Mouse (Mus musculus) heart, adult 2 months (tissue): Measurements from ENCODE around the gene Snx1. TPM values are rescaled to one million over a fixed set of nuclear protein-coding genes. Genes with fewer than 3 reads are reported as not detected.
A peak's percentile ranks its signal among the peaks of the same experiment; 100 is the strongest.

Experiments used
- DNase-seq, 2 experiments: peaks; one replicate each; pipeline ENCODE4 v3.0.0; 2021
- H3K27ac ChIP-seq: fragments of 200-600 bp; 2 replicates; pipeline ENCODE4 v1.8.1; 2022
- H3K27me3 ChIP-seq: fragments of 200-500 bp; 2 replicates; pipeline ENCODE4 v1.6.1; 2012; ENCODE audit warnings: mild to moderate bottlenecking, low read length, inconsistent platforms, mixed read lengths; ENCODE audit not compliant: control insufficient read depth, insufficient read depth
- H3K36me3 ChIP-seq: fragments of 200-500 bp; 2 replicates; pipeline ENCODE4 v1.6.1; 2012; ENCODE audit warnings: low read length, inconsistent platforms; ENCODE audit not compliant: control insufficient read depth, insufficient read depth
- H3K4me1 ChIP-seq: fragments of 200-500 bp; 2 replicates; pipeline ENCODE4 v1.6.1; 2011; ENCODE audit warnings: low read length; ENCODE audit not compliant: control insufficient read depth, insufficient read depth
- H3K4me3 ChIP-seq: fragments of 200-600 bp; 2 replicates; pipeline ENCODE4 v1.8.1; 2022
- H3K79me2 ChIP-seq: fragments of 200-500 bp; replicated peaks from 2 replicates; pipeline ENCODE4 v1.6.1; 2012; ENCODE audit warnings: mild to moderate bottlenecking, inconsistent platforms, low read length, moderate library complexity, mixed read lengths; ENCODE audit not compliant: control insufficient read depth, insufficient read depth
- H3K9ac ChIP-seq: fragments of 200-500 bp; 2 replicates; pipeline ENCODE4 v1.6.1; 2012; ENCODE audit warnings: low read depth, mild to moderate bottlenecking, control low read depth, inconsistent platforms, low read length, mixed read lengths
- CTCF ChIP-seq: fragments of 200-600 bp; IDR thresholded peaks from 2 replicates; pipeline ENCODE4 v1.8.1; 2022; ENCODE audit warnings: antibody characterized with exemption, mild to moderate bottlenecking, moderate library complexity
- EP300 ChIP-seq: fragments of 200-500 bp; IDR thresholded peaks from 2 replicates; pipeline ENCODE4 v1.6.1; 2011; ENCODE audit warnings: low read depth, low read length, control low read depth; ENCODE audit not compliant: insufficient read depth
- POLR2A ChIP-seq: fragments of 200-500 bp; IDR thresholded peaks from 2 replicates; pipeline ENCODE4 v1.6.1; 2011; ENCODE audit warnings: mild to moderate bottlenecking, low read depth, low read length, control low read depth; ENCODE audit not compliant: insufficient read depth
- WGBS: fragments of 180-500 bp; shearing (Covaris S2); methylation state at CpG from one replicate; pipeline ENCODE4 v1.1.7; 2018; 5-methylcytosine and 5-hydroxymethylcytosine counted together
- intact Hi-C: fragments of 180-260 bp; cut with DNase I; formaldehyde crosslinking; loops from one replicate; pipeline ENCODE4 v1.15.1; 2025
- polyA plus RNA-seq: library from polyadenylated mRNA; depleted of rRNA; stranded (reverse); fragments of >200 nt; gene quantifications from 2 replicates; pipeline ENCODE4 v1.2.3, GENCODE M21; 2012
- total RNA-seq, 2 experiments: library from RNA; stranded (reverse); gene quantifications; 2 replicates each; pipeline ENCODE4 v1.2.3; 2021

Snx1 gene
- total and polyA plus RNA-seq, 3 experiments, result 19.2 to 27.6 (median 24.8) TPM

DNA sequence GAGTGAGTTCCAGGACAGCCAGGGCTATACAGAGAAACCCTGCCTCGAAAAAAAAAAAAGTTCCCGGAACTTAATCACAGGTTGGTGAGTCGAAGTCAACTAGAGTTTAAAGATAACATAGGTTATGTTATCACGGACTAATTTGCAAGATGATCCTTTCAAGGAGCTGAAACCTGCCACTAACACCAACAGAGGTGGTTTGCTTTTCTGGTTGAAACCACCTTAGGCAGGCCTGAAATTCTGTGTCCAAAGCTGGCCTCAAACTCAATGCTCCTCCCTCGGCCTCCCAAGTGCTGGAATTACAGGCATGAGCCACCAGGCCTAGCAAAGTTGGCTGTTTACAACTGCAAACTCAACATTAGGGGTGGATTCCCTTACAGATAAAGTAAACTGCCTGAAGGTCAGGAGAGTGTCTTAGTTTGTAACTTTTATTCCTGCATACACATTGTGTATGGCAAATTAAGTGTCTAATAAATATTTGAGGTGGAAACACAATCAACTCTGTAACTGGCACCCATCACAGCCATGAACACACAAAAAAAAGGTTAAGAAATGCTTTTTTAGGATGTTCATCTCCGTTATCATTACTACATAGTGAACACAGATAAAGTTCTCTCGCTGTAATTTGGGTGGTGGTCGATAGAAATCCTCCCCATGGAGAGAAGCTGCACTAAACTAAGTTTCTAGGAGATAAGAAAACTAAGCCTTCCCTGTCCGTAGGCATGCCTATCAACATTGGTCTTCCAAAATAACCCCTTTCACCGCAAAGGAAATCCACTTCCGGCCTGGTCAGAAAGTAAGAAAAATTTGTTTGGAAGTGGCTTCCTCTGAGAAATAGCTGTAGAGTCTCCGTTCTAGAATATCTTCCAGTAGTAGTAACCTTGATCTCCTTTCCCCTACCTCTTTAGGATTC, 588 bp downstream of the Snx1 start:
- 29% methylated on average over 12 of the region's 12 CpGs for WGBS
- intact Hi-C loops, result loop anchor here (2.0 kb wide), 2 partner anchors 65 to 467 kb away; partner anchors contain the start of genes Ppib and Usp3
- H3K27me3 ChIP-seq, result no peaks in the 10 kb centered on the region
- H3K36me3 ChIP-seq, result peaks cover 3% of the 10 kb centered on the region
- H3K79me2 ChIP-seq, result no peaks in the 10 kb centered on the region
- DNase-seq, result no peak
- TF ChIP-seq CTCF (no peak), EP300 (no peak), POLR2A (no peak)
- H3K27ac ChIP-seq, result peak overlapping the region; percentile 85
- peaks cover 4% of the 10 kb centered on the region for H3K4me1 ChIP-seq
- peak overlapping the region; percentile 83 for H3K4me3 ChIP-seq
- H3K9ac ChIP-seq, result no peak overlapping the region; the same call in 1 of the 2 replicates

GRCm38 (mm10) chr9:66124681-66125542, 1.5 kb downstream of the Snx1 start:
- Histone ChIP-seq H3K9ac (peak overlapping the region; percentile 75), H3K4me3 (peak overlapping the region; percentile 88), H3K27ac (peak overlapping the region; percentile 78), H3K36me3 (peaks cover 3% of the 10 kb centered on the region), H3K4me1 (peaks cover 4% of the 10 kb centered on the region), H3K79me2 (0 out of 2 replicates have a peak, but pooled peaks cover under 1% of the 10 kb centered on the region), H3K27me3 (no peaks in the 10 kb centered on the region)
- WGBS, result 17% methylated on average over 33 of the region's 33 CpGs
- intact Hi-C loops, result loop anchor here (2.0 kb wide), 2 partner anchors 64 to 468 kb away; partner anchors contain the start of genes Ppib and Usp3
- TF ChIP-seq CTCF (no peak), POLR2A (peak; percentile 96), EP300 (peak; percentile 82)
- peak; percentile 97 to 98 for DNase-seq

DNA sequence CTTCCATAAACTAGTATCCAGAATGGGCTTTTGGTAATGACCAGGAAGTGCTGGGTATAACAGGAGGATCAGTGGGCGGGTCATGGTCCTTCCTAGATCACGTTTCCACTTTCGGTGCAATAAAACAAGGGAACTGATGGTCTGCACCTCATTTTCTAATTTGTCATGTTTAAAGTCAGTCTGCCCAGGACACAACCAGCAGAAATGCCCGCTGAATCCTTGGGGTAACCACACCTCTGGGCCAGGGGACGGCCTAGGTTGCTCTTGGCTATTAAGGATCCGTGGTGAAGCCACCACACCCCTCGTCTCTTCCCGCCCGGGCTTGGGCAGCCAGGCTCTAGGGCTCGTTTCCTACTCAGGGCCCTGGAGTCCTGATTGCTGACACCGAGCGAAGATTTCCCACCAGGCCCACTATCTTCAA, 2.3 kb downstream of the Snx1 start:
- TF ChIP-seq CTCF, result no peak
- TF ChIP-seq EP300, result no peak
- no peak for TF ChIP-seq POLR2A
- no peak for DNase-seq
- intact Hi-C loops, result loop anchor here (2.0 kb wide), 2 partner anchors 63 to 469 kb away; partner anchors contain the start of genes Ppib and Usp3

GRCm38 (mm10) chr9:66123648-66124047, 2.7 kb downstream of the Snx1 start:
- intact Hi-C loops, result loop anchor here (2.0 kb wide), 2 partner anchors 63 to 469 kb away; partner anchors contain the start of genes Ppib and Usp3
- H3K4me1 ChIP-seq, result peaks cover 4% of the 10 kb centered on the region
- whole genome bisulfite sequencing, result 6% methylated on average over 5 of the region's 5 CpGs

More for the DNA sequence above, 2.3 kb downstream of the Snx1 start:
- Histone ChIP-seq H3K4me1 (peaks cover 4% of the 10 kb centered on the region), H3K27ac (peak overlapping the region; percentile 78), H3K79me2 (peaks cover 2% of the 10 kb centered on the region; the same call in 1 of the 2 replicates), H3K4me3 (peak overlapping the region; percentile 88), H3K27me3 (no peaks in the 10 kb centered on the region), H3K36me3 (peaks cover 3% of the 10 kb centered on the region), H3K9ac (peak overlapping the region; percentile 75)
- under 1% methylated on average over 12 of the region's 12 CpGs for WGBS

DNA sequence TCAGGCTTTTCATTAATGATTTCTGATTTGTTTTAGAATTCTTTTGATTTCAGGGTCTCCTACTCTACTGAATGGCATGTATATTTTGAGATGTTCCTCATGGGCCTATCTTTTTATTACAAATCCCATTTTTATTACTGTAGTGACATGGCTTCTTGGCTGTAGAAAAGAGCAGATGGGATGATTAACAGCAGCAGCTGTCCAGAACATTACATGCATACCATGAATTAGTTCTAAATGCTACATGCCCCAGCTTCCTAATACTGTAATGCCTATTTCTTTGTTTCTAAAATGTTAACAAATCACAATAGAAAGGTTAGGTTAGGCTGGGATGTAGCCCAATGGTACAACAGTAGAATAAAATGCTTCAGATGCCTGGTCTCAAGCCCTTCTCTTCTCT, 5.0 kb downstream of the Snx1 start:
- H3K27me3 ChIP-seq, result no peaks in the 10 kb centered on the region
- H3K9ac ChIP-seq, result no peak overlapping the region
- H3K27ac ChIP-seq, result no peak overlapping the region
- peaks cover 7% of the 10 kb centered on the region for H3K79me2 ChIP-seq
- no peak overlapping the region for H3K4me3 ChIP-seq
- H3K4me1 ChIP-seq, result peaks cover 4% of the 10 kb centered on the region
- peaks cover 3% of the 10 kb centered on the region for H3K36me3 ChIP-seq
- intact Hi-C loops, result no loop called here
- TF ChIP-seq POLR2A (no peak), EP300 (no peak), CTCF (no peak)
- DNase-seq, result no peak

More at GRCm38 (mm10) chr9:66123648-66124047, 2.7 kb downstream of the Snx1 start:
- H3K4me3 ChIP-seq, result peak overlapping the region; percentile 88; the same call in 1 of the 2 replicates
- no peak overlapping the region for H3K27ac ChIP-seq
- TF ChIP-seq POLR2A (no peak), CTCF (no peak), EP300 (no peak)
- no peaks in the 10 kb centered on the region for H3K27me3 ChIP-seq
- no peak overlapping the region for H3K9ac ChIP-seq
- peaks cover 3% of the 10 kb centered on the region for H3K36me3 ChIP-seq
- no peak for DNase-seq
- H3K79me2 ChIP-seq, result peaks cover 3% of the 10 kb centered on the region; the same call in 1 of the 2 replicates
